Mouse (Mus musculus) cerebellum, adult 18-20 months (tissue): ENCODE data around the gene Rnf13.

ENCODE experiments used
- DNase-seq, 2 experiments: peaks; one replicate each; pipeline ENCODE4 v3.0.0; 2021

Rnf13 gene

GRCm38 (mm10) chr3:57735511-57736370 is at the start of gene Rnf13:
Gene Rnf13 (plus strand): TSS chr3:57736062.
- DNase-seq: peak; percentile 97

GRCm38 (mm10) chr3:57691772-57692171 is 44.1 kb upstream of the Rnf13 start:
- no peak for DNase-seq

- no peak for DNase-seq
Observed at GRCm38 (mm10) chr3:57692719-57693118, 43.1 kb upstream of the Rnf13 start, which contains the start of gene Ankub1. Gene Ankub1 (minus strand): TSS chr3:57692799.

DNA sequence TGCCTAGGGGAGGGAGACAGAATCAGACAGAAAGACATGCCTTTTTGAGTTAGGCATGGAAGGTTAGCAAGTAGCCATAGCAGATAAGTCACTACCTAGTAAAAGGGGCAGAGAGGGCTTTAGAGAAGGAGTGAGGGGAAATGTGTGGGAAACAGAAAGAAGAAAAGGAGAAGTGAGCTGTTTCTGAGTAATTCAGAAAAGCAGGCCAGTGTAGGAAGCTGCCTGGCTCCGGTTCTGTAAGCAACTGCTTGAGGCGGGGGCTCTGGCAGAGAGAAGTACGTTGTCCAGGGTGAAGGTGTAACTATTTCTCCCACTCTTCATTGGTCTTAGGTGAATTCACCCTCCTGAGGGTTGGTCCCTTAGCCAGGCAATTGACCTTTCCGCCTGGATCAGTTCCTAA is 39.6 kb upstream of the Rnf13 start:
- DNase-seq: no peak

DNA sequence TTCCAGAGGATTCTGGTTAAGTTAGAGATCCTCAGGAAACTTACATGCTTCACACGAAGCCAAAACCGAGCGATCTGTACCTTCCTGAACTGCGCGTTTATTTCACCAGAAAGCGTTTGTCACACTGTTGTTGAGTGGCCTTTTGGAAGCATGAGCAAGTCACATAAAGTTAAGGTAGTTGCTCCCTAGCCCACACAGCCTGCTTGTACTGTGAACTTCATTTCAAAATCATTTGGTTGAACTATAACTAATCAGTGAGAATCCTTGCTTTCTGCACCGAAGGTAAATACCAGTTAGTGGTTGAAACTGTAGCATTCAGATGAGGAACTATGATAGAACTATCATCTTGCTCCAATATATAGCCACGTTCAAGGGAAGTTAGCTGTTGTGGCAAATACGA is 39.1 kb upstream of the Rnf13 start:
- DNase-seq: no peak

DNA sequence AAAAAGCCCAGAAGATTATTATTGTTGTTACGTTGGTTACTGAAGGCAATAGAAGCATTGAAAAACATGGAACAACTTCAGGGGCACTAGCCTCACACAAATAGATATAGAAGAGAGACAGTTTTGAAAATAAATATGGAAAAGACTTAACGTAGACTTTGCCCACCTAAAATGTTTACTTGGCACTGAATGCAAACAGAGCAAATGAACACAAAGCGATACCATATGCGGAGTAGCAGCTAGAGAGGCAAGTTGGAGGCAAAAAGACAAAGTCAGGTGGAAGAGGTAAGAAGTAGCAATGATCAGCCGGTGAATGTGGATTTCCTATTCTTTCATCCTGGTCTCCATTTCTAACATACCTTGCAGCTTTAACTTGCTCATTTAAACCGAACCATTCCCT is 21.7 kb upstream of the Rnf13 start:
- DNase-seq: no peak

DNA sequence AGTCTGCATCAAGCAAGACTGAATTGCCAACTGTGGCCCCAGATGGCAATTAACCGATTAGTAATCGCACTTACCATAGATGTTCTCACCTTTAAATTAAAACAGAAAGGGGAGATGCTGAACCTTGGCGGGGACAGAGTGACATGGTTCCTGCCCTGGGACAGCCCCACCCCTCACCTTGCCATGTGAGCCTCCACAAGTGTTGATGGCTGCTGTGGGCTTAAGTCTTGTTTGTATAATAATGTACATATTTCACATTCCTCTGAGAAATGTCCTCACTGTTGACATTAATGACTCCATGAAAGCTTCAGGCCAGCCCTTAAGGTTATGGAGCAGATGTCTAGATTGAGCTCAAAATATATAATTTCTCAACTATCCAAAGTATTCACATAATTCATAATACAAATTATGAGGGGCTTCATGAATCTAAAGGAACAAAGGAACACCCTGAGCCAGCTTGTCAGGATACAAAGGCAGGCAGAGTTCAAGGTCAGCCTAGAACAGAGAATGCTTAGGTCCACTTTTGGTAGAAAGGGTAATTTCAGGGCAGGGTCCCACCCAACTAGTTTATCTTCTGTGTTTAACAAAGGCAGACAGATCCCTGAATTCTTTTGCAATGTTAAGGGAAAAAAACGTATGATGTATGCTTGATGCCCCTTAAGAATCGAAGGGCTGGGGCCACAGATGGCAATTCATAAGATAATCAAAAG is 3.5 kb upstream of the Rnf13 start:
- DNase-seq: no peak

GRCm38 (mm10) chr3:57736419-57737095 is 695 bp downstream of the Rnf13 start:
- no peak for DNase-seq

DNA sequence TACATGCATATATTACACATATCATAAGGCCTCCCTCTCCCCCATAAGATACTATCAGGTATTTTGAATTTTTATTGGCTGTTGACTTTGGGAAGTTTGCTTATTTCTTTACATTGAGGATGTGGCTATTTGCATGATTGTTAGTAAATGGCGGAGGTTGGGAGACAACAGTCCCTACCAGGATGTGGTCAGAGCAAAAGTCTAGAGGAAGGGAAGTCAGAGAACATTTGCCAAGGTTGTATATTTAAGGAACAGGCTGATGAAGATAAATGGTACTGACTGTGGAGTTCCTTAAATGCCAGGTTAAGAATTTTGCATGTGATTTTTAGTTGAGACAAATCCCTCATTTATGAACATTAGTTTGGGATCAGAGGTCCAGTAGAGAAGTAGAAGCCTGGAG is 4.0 kb downstream of the Rnf13 start:
- no peak for DNase-seq

DNA sequence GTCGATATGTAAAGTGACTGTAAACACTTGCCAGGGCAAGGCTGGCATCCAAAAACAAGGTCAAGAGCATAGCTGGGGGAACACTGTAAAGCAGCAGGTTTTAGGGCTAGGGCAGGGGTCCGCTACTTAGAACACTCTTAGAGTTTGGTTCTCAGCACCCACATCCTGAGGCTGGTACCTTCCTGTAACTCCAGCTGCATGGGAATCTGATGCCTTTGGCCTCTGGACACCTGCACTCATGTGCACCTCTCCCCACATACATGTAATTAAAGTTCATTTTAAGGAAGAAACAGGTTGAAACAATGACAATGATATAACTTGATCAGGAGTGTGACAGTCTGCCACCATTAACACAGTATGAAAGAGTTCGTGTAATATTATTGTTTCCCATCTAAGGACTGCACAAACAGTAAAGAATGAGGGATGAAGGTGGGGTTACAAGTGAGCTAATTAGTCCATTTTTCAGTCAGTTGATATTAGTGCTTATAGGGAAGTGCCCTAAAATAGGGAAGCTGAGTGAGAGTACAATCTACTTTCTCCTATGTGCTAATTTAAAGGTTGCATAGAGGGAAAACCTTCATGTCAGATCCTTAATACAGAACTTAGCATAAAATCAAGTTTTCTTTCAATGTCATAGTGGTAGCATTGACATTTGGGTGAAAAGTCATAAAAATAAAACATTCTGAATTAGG is 12.9 kb downstream of the Rnf13 start:
- no peak for DNase-seq

GRCm38 (mm10) chr3:57776915-57777314 is 41.1 kb downstream of the Rnf13 start:
- DNase-seq: no peak

DNA sequence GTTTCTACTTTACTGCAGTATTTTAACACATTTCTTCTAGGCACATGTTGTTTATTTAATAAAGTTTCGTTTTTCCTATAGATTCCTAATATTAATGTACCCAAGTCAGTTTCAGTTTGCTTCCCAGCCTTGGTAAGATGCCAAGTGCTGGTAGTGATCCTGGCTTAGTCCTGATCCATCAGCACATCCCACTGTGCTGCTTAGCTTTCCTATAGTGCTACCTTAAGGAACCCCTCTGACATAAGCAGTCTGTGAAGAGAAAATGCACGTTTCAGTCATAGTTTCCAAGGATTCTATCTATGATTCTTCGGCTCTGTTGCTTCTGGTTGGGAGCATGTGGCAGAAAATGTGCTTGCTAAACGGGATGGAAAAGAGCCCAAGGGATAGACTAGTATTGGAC is 52.6 kb downstream of the Rnf13 start:
- DNase-seq: no peak

GRCm38 (mm10) chr3:57789005-57789962 is 53.4 kb downstream of the Rnf13 start:
- no peak for DNase-seq

DNA sequence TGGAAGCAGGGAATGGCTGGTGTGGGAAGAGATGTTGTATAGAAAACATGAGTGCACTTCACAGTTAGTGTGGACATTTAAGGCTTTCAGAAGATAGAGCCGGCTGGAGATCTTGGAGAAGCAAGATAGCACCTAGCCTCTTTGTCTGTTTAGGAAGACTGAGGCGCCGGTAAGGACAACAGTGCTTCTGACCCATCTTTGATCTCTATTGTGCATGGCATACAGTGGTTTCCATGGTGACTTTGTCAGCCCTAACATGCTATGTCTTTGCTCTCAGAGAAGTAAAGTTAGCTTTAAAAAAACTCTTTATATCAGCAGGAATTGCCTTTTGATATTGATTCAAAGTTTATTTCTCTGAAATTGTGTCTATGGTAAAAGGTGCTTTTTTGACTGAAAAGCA is 55.2 kb downstream of the Rnf13 start:
- no peak for DNase-seq

- DNase-seq: peak in 1 of 2 experiments; percentile 26
Observed at GRCm38 (mm10) chr3:57795071-57795470, 59.2 kb downstream of the Rnf13 start.

- no peak for DNase-seq
Observed at GRCm38 (mm10) chr3:57815447-57815846, 79.6 kb downstream of the Rnf13 start.

GRCm38 (mm10) chr3:57825866-57826265 is 90.0 kb downstream of the Rnf13 start:
- no peak for DNase-seq

DNA sequence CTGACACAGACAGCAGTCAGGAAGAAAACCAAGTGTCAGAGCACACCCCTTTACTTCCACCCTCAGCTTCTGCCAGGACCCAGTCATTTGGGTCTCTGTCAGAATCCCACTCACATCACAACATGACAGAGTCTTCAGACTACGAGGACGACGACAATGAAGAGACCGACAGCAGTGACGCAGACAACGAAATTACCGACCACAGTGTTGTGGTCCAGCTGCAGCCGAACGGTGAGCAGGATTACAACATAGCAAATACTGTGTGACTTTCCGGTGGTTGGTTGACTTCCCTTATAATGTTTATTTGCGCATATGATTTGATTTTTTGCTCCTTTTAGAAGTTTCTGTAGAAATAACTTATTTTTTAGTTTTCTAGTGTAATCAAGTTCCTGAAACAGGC is 97.7 kb downstream of the Rnf13 start:
- no peak for DNase-seq

DNA sequence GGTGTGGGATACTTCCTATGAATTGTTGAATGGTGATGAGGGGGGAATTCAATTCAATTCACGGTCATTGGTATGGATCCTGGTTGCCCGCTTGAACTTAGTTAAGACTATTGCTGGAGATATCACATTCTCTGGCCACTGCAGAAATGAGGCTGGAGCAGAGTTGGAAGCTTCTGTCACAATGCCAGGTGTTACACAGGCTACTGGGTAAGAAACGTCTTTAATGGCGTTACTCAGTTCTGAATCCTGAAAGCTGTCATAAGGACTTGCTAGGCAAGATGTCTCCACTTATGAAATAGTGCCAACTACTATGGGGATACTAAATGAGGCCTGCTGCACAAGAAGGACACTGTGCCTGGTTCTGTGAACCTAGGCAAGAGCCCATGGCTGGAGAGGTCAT is 101.0 kb downstream of the Rnf13 start:
- no peak for DNase-seq

GRCm38 (mm10) chr3:57843775-57844174 is 107.9 kb downstream of the Rnf13 start:
- peak in 1 of 2 experiments; percentile 13 for DNase-seq

DNA sequence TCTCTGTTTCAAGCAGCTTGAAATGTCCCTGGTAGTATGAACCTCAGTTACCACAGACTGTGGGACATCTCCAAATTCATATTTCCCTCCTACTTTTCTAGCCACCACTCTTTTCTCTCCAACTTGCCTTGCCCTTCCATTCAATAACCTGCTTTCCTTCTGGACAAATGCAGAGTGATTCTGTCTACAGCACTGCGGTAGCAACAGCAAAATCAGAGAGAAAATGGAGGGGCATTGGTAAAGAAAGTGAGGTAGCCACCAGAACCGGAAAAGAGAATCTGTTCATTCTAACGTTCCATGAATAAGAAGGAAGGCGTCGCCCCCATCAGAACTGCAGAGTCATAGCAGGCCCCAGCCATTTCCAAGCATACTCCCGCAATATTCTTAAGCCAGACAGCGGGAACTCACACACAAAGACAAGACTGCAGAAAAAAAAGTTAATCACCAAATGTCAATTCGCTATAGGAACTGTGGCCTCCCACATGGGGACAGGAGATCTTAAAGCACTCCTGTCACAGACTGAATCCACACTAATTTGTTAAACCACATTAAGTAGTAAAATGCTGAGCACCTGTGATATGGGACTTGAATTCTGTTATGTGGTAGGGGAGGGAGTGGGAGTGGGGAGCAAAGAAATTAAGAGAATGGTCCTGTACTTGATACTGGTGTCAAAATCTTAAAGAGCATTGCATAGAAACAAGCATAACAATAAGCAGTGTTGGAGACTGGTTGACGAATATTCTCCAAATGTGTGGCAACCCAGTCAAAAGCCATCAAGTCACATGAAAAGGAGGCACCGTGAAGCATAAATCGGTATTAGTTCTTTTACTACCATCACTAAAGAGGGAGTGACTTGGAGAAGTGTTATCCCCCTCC is 110.2 kb downstream of the Rnf13 start:
- DNase-seq: peak; percentile 36 to 41
